Mouse (Mus musculus) erythroid progenitor cell, adult 5-6 weeks (primary cell): Measurements from ENCODE around the gene Rhbdd1. TPM values are rescaled to one million over a fixed set of nuclear protein-coding genes. Genes with fewer than 3 reads are reported as not detected.
A peak's percentile ranks its signal among the peaks of the same experiment; 100 is the strongest.

Source experiments
- ATAC-seq: replicated peaks from 2 replicates; pipeline ENCODE4 v1.8.0; 2016; ENCODE audit warnings: moderate number of reproducible peaks, mild to moderate bottlenecking, moderate TSS enrichment, inconsistent platforms; ENCODE audit not compliant: poor library complexity, low FRiP score, severe bottlenecking
- total RNA-seq, 2 experiments: library from RNA; stranded (forward) in 1 of 2; stranded (reverse) in 1 of 2; fragments of 150-400 nt in 1 of 2; fragments of 186-747, 209-891 nt in 1 of 2; gene quantifications; 2 replicates each; pipeline versions ENCODE4 v1.2.3 to v1.2.4; 2015 to 2017; ENCODE audit warnings: low replicate concordance in 2 of 2

Rhbdd1 gene
- total RNA-seq, 2 experiments from 2014 or later: 9.8 to 12.2 TPM

DNA sequence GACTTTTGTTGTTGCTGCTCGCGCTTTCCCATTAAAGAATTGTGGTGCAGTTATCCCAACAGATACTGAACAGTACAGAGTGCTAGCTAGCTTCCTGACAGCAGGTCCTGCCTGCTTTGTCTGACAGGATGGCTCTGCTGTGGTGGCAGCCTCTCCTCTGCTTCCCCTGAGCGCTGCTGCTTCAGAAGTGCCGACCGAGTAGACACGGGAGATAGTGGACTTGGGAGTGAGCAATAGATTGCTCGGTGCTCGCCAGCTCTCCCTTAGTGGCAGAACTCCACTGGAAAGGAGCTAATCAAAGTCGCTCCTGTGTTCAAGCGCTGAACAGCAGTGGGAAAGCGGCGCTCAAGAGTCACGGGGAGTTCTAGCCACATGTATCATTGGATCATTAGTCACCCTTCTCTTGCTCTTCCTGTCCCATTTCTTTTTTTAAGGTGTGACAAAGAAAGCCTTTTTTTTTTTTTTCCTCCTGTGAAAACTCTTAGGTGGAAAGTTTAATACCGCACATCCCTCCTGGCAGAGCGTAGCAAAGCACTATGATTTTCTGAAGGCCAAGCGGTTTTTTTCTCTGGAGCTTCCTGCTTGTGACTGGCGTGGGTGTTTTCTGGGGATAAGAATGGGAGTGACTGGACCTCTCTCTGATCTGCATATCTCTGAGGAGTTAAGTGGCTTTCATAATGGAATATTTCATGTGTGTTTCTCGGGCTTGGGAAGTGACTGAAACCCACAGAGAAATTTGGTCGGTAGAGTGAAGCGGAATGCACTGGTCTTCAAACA, 42.8 kb downstream of the Rhbdd1 start:
- no peak for ATAC-seq

DNA sequence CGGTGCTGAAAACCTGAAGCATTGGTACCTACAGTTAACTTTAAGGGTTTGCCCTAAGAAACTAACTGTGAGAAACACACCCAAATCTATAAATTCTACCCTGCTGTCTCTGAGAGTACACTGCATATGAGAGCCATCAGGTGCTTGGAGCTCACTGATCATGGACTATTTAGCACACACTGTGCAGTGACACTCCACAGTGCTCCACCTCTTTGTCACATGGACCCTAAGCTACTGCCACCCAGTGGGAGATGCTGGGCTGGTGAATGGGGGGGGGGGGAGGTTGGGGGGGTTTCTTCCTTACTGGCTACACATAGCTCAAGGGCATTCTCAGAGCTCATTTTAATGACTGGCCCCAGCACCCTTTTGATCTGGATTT, 43.4 kb downstream of the Rhbdd1 start:
- no peak for ATAC-seq

DNA sequence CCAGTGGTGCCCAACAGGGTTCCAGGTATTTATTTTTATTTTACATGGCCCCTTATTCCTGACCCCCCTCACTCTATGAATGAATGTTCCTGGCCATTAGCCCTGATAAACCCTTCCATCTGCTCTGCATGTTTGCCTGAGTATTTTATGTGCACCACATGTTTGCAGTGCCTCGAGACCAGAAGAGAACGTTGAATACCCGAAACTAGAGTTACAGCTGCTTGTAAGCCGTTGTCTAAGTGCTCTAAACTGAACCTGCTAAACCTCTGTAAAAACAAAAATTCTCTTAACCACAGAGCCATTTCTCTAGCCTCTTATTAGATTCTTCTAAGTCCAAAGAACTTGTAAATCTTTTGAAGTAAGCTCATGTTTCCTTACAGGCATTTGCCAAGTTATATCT, 45.0 kb downstream of the Rhbdd1 start:
- no peak for ATAC-seq

DNA sequence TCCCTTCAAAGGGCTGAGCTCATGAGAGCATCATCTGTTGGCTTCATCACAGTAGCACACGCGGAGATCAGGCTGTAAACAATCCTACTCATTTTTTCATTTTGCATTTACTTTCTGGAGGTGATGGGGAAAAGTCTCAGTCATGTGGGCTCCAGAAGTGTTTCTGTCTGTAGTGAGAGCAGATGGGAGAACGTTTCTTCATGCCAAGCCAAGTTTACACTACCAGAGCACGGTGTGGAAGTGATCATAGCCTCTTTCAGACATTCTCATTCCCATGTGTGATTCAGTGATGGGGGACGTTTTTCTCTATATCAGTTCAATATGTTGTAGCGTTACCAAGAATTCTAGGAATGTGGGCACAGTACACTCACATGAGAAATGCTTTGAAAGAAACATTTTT, 45.9 kb downstream of the Rhbdd1 start:
- no peak for ATAC-seq

DNA sequence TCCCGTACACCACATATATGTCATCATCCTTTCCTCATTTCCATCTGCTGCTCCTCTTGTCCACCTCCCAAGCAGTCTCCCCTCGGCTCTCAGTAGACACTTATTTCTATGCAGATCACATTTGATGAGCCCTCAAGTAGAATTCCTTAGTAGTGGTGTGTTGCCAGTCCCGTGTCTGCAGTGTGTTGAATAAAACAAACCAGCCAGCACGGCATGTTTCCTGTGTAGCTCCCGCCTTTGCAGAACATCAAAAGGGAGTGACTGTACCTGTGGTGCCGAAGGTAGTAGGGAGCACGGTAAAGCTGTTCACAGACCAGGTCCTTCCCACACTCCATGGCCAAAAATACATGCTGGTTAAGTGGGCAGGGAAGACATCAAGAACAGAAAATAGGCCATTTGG, 47.8 kb downstream of the Rhbdd1 start:
- no peak for ATAC-seq

DNA sequence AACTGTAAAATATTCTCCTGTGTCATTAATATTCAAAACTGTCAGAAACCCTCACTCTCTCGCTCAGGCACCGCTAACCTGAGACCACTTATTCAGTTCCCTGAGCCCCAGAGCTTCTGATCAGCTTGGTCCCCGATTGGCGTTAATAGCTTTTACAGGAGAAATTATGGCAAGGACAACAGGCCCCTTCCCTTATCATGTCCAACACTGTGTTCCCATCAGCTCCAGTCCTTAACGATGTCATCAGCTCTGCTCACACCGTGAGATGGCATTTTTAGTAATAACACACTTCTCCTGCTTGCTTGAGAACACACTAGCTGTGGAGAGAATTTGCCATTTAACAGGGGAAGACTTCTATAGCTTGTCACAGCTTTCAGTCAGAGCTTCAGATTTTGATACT, 48.2 kb downstream of the Rhbdd1 start:
- no peak for ATAC-seq

DNA sequence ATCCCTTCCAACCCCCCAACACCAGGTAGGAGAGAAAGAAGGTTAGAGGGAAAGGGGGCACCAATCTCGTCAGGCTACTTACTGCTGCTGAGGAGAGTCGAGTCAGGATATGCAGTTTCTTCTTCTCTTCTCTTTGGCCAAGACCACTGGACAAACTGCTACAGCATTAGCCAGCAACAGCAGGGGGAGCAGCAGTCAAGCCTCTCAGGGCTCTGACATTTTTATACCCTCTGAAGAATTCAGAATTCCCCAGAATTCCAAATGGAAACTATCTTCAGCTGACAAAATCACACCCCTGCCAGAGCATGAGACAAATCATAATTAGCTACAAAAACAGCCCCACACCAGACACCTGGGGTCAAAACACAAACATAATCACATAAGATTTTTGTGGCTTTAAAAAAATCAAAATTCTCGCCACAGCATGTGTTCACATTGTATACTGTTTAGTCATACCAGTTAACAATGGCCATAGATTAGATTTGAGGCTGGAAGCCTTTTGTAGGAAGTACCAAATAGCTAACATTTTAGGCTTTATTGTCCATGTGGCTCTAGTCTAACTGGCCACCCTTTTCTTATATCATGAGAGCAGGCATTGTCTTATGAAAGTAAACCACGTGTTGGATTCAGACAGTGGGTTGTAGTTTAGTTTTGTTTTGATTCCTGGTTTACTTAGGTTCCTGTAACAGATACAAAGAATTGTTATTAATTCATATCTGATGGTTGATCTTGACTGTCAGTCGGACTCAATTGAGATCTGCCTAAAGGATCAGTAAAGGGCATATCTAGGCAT, 55.6 kb downstream of the Rhbdd1 start:
- no peak for ATAC-seq

DNA sequence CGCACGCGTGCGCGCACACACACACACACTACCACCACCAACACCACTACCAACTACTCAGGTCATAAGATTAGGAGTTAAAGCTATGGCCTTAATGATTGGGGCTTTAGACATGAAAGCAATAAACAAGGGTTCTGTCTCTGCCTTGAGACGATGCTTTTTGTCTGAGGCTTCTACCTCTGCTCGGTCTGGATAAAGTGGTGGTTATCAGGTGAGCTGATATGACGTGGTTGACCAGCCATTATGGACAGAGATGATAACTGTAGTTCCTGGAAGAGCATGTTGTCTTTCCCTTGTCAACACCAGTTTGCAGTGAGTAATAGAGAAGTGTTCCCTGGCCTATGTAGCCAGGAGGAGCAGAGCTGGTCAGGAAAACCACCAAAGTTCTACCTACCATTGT, 57.7 kb downstream of the Rhbdd1 start:
- ATAC-seq: peak; percentile 74

DNA sequence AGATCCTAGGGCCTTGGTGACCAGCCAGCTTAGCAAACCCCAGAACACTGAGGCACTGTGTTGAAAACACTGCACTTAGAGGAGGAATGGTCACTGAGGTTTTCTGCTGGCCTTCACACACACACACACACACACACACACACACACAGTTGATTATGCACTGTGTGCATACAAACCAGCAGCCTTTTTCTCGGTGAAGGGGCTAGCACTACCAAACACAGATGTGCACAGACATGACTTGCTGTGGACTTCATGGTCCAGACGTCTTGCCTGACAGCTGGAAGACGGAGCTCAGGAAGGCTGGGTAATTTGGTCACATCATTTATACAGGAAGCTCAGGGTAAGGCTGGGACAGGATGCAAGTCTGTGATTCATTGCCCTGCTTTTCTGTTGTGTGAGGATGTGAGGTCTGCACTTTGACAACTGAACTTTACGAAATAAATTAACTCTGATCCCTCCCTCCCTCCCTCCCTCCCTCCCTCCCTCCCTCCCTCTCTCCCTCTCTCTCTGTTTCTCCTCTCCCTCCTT, 58.6 kb downstream of the Rhbdd1 start:
- ATAC-seq: no peak

DNA sequence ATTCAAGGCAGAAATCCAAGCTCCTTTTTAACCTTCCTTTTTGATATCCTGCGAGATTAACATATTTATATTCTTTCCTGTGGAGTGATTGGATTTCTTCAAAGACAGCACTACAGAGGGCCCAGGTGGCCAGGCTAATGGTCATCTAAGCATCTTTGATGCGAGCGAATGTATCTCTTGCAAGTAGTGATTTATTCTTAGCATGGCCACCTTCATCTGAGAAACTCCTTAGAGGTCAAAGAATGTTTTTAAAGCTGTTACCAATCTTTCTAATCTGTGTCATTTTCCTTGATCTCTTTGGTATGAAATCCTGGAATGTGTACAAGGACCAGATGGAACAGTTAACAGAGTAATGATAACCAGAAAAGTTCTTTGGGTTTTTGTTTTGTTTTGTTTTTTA, 59.2 kb downstream of the Rhbdd1 start:
- ATAC-seq: no peak

DNA sequence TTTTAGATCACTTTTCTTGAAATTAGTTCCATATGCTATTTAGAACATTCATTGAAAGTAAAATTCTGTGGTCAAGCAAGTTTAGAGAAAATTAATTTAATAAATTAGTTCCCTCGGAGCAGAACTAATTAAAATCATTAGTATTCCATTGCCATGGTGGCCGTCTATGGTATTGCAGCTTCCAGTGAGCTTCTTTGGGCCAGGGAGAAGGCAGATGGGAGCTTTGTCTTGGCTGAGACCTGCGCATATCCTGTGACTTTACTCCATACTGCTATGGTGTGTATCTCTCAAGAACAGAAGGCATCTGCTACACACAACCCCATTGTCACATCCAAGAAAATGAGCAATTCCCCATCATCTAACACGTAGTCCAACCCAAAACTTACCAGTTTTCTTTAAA, 65.7 kb downstream of the Rhbdd1 start:
- no peak for ATAC-seq

DNA sequence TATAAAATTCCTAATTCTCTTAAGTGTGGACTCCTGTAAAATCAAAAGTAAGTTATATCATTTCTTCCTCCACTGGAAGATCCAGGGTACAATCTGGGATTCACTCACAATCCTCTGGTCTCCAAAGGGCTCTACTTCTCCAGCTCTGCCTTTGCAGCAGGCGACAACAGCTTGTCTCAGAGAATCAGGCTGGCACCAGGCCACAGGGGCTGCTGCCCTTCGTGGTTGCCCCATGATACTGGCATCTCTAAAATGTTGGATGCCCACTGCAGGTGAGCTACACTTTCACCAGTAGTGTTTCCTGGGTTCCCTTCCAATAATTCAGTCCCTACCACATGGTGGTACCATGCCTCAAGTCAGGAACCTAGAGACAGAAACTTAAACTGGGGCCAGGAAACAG, 67.9 kb downstream of the Rhbdd1 start:
- ATAC-seq: no peak

DNA sequence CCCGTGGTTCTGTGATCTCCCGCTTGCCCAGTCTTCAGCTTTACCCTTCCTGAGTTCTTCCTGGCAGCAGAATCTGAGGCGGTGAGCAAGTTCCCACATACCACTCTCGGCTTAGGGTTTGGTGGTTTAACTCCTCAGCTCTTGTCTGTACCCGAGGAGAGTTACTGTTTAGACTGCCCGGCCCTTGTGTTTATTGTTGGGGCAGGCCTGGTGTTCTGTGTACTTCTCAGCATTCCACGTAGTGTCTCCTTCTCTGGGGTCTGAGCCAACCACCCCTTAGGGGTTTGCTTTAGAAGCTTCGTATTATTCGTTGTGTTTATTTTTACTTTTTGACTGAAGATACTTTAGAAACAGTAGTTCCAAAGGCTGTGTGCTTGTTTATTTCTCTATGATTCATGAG, 68.8 kb downstream of the Rhbdd1 start:
- no peak for ATAC-seq

DNA sequence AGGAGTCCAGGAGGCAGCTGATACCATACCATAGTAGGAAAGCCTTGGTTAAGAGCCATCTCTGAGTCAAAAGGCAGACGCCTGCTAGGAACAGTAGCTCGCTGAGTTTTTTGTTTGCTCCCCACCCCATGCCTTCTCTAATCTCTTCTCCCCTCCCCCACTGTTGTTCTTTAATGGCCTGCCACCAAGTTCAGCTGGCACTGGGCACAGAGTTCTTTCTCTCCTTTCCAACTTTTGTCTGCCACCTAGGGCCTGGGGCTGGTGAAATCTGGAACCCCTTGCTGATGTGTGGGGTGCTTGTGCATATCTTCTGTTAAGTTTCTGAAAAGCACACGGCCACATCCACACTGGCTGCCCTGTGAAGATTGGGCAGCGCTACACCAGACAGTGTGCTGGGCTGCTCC, 69.6 kb downstream of the Rhbdd1 start:
- ATAC-seq: no peak

DNA sequence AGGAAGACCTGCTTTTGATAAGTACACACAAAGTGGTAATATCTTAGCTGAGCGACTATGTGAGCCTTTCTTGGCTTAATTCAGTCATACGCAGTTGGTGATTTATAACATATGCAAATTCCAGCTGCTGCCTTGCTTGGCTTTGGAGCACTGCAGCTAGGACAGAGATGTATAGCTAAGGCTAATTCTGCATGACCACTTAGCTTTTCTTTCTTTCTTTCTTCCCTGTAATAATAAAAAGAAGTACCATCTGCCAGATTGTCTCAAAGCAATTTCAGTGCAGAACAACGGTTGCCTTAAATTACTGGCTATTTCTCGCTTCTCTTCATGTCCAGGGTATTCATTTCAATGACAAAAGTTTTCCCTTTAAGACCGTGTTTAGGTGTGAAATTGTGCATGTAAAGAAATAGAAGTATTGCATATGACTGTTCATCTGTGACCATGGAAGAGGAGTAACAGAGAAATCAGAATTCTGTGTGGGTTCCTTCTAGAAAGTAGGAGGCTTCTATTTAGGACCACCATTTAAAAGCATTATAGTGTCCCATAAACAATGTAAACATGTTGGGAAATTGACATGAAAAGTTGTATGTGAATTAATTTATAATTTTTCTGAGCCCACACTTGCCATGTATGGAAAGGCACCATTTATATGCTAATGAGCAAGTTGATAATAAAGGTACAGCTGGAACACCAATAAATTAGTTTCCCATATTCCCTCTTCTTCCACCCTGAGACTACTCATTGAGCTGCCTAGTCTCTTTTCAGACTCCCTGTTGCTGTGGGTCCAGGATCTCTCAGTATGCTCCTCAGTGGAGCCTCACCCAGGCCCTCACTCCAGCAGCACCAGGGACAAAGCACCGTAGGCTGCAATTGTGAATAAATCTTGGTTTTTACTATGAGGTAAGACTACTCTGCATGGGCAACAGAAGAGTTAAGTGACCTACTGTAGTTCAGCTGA, 70.8 kb downstream of the Rhbdd1 start:
- no peak for ATAC-seq

DNA sequence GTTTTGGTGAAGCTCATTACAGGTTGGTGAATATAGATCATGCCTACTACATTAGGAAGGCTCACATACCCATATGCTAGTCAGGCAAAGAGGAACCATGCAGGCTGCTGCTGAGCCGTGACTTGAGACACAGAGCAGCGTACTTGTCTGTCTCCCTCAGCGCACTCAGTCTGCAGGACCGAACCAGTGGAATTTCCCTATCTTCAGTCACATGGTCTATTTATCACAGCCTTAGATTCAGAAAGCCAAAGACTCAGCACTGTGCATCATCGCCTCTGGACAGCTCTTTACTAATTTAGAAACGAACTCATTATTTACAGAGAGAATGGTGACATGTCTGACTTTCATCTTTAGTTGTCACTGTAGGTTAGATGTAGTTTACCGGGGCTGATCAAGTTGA, 73.1 kb downstream of the Rhbdd1 start:
- no peak for ATAC-seq

DNA sequence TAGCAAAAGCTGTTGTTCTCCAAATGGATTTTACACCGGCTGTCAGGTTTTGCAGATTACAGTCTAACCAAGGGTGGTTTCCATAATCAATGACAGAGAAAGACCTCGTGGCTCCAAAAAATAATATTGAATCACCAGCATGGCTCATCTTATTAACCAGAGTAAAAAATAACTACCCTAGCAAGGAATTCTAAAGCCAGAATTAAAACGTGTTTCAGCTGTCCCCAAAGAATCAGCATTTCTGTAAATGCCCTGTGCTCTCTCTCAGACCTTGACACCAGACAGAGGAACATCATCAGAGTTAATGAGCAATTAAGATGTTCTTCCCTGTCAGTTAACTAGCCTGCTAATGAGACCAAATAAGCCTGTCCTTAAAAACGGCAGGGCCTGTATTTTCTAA, 79.1 kb downstream of the Rhbdd1 start:
- ATAC-seq: no peak

DNA sequence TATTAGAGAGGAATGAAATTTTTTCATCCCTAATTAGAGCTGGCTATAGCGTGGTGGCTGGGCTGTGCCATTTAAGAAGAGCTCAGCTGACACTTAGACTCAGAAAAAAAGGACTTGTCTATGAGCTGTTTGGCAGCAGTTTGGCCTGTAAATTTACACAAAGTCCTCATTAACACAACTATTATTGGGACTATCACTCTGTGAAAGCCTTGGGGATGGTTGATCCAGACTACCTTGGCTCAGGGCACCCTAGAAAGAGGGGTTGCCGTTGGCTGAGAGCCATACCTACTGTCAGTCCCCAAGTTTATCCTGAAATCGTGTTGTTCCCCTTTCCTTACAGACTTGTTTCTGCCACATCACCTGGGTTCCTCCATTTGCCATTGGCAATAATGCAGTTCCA, 91.5 kb downstream of the Rhbdd1 start:
- no peak for ATAC-seq

DNA sequence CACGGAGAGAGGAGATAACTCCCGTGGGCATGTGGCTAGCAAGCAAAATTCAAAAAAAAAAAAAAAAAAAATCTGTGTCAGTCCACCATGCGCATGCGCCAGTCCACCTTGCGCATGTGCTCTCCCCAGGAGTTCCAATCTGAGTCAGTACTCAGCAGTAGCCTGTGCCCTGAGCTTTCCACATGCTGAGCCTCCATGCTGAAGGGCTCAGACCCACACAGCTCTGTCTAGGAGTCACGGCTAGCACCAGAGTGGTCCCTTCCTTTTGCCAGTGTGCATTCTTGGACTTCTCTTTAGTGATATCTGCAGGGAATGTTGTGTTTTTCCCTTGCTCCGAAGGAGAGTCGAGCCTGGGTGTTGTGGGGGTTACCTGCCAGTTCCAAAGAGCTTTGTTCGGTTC, 93.0 kb downstream of the Rhbdd1 start:
- no peak for ATAC-seq

DNA sequence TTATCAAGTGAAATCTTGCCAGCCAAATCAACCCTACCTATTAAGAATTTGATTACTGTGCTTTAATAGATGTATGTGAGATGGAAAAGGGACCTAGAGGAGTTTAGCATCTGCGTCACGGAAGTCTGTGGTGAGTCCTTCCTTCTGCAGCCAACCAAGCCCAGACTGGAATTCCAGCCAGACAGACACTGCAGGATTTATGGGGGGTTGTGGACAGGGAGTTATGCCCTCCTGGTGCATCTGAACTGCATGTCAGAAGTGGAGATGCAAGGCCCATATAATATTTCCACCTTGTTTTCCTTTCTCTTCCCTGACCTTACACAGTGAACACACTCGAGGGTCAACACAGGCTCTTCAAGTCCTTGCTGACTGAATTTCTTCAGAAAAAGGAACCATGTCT, 94.3 kb downstream of the Rhbdd1 start:
- ATAC-seq: no peak
